Mouse (Mus musculus) adrenal gland, adult 2 months (tissue): ENCODE measurements around the gene Pdk2. TPM values are rescaled to one million over a fixed set of nuclear protein-coding genes. Genes with fewer than 3 reads are reported as not detected.

Source experiments
- DNase-seq: peaks from one replicate; pipeline ENCODE4 v3.0.0; 2021
- polyA plus RNA-seq: library from polyadenylated mRNA; depleted of rRNA; stranded (reverse); fragments of >200 nt; gene quantifications from 2 replicates; pipeline ENCODE4 v1.2.3, GENCODE M21; 2012; rRNA removed
- total RNA-seq, 2 experiments: library from RNA; stranded (reverse); gene quantifications; 2 replicates each; pipeline ENCODE4 v1.2.3; 2021

The Pdk2 gene
- total and polyA plus RNA-seq, 3 experiments, result 92.9 to 114 (median 112) TPM

DNA sequence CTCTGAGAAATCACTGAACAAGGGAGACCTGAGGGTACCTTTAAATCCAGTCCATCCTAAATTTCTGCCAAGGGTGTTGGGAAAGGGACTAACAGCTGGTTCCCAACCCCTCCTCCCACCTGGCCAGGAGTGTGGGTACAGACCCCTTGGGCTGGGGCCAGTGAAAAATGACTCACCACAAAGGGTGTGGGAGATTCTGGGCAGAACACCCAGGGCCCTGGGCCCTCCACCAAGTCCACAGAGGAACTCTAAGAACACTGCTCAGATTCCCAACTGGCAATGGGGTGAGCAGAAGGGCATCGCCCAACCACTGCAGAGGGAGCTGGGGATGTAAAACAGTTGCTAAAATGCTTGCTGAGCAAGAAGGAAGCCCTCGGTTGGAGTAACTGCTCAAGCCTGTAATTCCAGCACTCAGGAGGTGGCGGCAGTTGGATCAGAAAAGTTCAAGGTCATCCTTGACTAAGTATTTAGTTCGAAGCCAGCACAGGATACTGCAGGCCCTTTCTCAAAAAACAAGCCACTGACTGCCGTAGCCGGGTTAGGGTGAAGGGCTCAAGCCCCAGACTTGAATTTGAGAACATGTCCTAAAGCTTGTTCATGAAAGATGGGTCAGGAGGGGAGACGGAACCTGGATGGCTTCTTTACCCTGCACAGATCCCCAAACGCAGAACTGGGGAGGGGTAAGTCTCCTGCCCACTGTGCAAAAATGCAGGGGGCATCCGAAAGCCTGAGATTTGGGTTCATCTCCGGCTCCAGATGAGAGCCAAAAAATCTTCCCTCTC is 52.2 kb downstream of the Pdk2 start:
- peak; percentile 52 for DNase-seq

DNA sequence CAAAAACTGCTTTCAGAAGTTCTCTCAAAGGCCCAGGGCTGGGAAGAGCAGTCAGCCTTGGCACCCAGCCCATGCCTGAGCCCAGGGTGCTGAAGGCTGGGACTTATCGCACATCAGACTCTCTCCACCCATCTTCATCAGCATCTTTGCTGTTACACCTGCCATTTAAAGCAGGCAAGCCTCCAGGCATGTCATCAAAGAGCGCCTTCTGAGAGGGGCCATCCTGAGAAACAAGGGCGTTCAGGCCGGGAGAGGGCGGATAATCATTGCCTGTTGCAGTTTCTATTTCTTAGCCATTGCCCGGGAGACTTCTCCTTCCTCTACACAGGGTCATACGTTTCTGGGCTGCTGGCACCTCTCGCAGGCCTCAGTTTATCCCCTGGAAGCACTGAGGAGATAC is 53.3 kb downstream of the Pdk2 start:
- peak; percentile 49 for DNase-seq

DNA sequence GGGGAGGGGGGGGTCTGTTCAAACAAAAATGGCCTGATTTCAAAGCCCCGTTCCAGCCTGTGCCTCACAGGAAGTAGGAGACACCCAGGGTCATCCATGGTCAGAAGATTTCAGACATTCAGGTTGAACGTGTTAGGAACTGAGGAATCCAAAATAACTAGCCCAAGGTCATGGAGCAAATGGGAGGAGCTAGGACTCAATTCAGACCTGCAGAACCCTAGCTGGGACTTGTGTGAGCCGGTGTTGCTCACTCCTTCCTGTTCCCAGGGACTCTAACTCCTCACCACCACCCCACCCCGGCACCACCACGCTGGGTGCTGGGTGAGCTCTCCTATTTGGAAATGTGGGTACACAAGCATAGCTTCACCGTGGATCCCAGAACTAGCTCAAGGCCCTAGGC is 53.8 kb downstream of the Pdk2 start:
- DNase-seq, result peak; percentile 64

DNA sequence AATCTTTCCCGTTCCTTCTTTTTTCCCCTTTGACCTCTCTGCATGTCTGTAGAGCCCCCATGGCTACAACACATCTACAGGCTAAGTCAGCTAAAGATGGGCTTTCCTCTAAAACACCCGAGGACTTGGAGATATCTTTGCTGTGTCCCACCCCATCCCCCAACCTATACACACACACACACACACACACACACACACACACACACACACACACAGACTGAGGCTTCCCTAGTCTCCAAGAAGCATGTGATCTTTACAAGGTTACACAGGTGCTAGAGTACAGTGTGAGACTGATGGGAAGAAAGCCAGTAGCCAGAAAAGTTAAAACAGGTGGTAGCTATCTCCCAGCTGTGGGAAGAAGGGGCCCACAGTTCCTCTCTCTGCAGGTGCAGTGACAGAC is 54.7 kb downstream of the Pdk2 start:
- DNase-seq, result no peak

DNA sequence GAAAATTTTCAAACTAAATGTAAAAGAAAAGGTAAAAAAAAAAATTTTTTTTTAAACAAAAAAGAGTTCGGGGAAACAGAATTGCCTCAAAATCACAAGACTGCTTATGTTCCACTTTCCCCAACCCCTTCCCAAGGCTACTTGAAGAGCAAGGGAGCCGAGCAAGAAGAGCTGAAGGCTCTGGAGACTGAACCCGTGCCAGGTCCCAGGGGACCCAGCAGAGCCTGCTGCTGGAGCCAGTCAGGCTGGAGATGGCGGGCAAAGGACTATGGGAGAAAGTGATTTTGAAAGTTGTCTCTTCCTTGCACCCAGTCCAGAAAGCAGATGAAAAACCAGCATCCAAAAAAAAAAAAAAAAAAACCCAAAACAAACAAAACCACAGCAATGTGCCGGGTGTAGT is 55.3 kb downstream of the Pdk2 start:
- peak; percentile 34 for DNase-seq

DNA sequence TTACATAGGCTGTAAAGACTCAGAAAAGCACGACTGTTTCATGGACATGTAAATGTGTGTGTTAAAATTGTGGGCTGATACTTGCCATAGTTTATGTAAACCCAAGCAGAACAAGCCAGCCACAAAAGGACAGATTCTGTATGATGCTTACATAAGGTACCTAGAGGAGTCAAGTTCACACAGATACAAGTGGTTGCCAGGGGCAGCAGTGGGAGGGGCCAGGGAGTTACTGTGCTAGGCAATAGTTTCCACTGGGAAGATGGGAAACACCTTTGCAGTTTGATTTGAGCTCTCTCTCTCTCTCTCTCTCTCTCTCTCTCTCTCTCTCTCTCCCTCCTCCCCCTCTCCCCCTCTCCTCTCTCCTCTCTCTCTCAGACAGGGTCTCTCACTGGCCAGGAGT is 56.0 kb downstream of the Pdk2 start:
- DNase-seq, result peak; percentile 12

DNA sequence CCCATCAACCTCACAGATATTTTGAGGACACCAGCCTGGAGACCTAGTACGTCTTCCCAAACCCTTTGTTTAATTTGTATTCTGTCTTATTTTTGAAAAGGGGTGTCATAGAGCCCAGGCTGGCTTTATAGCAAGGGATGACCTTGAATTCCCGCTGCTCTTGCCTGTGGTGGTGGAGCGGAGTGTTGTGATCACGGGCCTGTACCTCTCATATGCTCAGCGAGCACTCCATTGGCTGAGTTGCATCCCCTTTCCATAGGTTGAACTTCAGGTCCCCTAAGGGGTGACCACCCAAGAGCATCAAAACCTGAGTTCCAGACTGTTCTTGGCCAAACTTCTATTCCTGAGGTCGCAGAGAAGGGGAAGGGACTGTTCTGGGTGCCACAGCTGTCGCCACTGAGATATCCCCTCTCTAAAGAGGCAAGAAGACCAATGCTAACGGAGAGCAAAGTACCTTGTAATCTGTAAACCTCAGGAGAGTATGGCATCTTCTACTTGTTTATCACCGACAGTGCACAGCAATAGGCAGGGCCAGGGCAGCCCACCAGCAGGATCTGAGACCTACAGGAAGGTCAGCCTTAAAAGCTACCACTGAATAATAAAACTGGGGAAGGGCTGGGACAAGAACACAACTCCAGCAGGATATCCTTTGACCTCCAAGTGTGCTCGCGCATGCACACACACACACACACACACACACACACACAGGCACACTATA is 61.5 kb downstream of the Pdk2 start:
- DNase-seq, result no peak

DNA sequence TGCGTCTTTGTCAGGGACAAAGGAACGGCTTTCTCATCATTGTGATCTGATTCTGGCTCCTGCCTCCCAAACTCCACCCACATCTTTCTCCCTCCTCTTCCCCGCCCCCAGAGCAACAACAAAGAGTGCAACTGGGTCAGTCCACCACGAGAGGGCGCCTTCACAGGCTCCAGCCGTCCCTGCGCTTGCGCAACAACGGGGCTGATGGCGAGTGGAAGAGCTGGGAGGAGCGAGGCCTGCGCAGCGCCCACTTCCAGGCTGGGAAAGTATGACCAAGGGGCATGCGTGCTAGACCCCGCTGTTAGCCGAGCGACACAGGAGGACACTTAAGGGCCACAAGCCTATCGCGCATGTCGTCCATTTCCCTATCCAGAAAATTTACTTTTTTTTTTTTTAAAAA is 62.2 kb downstream of the Pdk2 start:
- peak; percentile 98 for DNase-seq

DNA sequence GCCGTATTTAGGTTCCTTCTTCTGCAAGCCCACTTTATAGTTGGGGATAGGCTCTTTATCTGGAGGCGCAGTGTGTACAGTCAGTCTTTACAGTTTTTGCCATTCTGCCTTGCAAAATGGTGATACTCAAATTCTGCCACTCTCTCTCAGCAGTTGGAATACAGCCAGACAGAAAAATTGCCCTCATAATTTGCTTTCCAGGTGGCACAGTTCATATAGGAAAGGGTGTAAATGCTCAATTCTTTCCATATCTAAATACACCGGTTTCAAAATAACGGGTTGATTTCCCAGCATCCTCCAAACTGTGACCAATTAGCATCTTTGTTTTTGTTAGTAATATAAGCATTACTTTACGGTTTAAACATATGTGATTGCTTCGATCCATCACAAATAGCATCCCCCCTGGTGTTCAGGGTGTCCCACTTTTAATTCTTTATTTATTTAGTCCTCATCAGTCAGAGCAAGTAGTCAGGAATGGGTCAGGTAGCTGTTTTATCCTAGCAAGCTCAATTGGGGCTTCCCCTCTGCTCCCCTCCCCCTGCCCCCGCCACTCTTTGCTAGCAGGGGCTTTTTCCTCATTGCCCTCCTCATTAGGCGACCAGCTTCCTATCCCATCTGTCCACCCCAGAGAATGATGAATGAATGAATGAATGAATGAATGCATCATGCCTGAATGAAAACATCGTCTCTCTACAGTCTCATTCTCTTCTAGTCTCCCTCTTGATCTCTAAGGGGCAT is 62.8 kb downstream of the Pdk2 start:
- DNase-seq, result peak; percentile 6

Other genes with a start within 250 kb of the Pdk2 start
- gene Col1a1, start 105.1 kb downstream of the Pdk2 start, total RNA-seq, result 10 to 100 TPM; 34.5 to 82.8 TPM
- 40.1 and 42.9 TPM in 2 replicates for gene Col1a1, start 105.1 kb downstream of the Pdk2 start, polyA plus RNA-seq
- gene Hils1, start 73.8 kb downstream of the Pdk2 start, total RNA-seq, result not detected
- gene Hils1, start 73.8 kb downstream of the Pdk2 start, polyA plus RNA-seq, result not detected in 2 replicates
- not detected for gene Sgca, start 65.0 kb downstream of the Pdk2 start, total RNA-seq
- gene Sgca, start 65.0 kb downstream of the Pdk2 start, polyA plus RNA-seq, result 0.79 and 0.95 TPM in 2 replicates
- 100 to 1,000 TPM; 101 to 148 TPM for gene Ppp1r9b, start 50.3 kb downstream of the Pdk2 start, total RNA-seq
- 61.6 and 64.6 TPM in 2 replicates for gene Ppp1r9b, start 50.3 kb downstream of the Pdk2 start, polyA plus RNA-seq
- gene Samd14, start 31.5 kb downstream of the Pdk2 start, total RNA-seq, result 1 to 10 TPM; 2.5 to 4.5 TPM
- gene Samd14, start 31.5 kb downstream of the Pdk2 start, polyA plus RNA-seq, result 12.9 and 13.5 TPM in 2 replicates
- 10 to 100 TPM; 37.8 to 54.0 TPM for gene Itga3, start 35.4 kb upstream of the Pdk2 start, total RNA-seq
- gene Itga3, start 35.4 kb upstream of the Pdk2 start, polyA plus RNA-seq, result 47.2 and 49.0 TPM in 2 replicates
- under 1 TPM in 1 of 2 experiments, not detected in 1; 0.10 TPM for gene Dlx3, start 78.8 kb upstream of the Pdk2 start, total RNA-seq
- 0.03 and 0.07 TPM in 2 replicates for gene Dlx3, start 78.8 kb upstream of the Pdk2 start, polyA plus RNA-seq
- gene Dlx4, start 104.9 kb upstream of the Pdk2 start, total RNA-seq, result under 1 TPM in 1 of 2 experiments, not detected in 1; 0.21 TPM
- 0.17 and 0.25 TPM in 2 replicates for gene Dlx4, start 104.9 kb upstream of the Pdk2 start, polyA plus RNA-seq
- gene Tac4, start 220.2 kb upstream of the Pdk2 start, total RNA-seq, result not detected
- not detected in 2 replicates for gene Tac4, start 220.2 kb upstream of the Pdk2 start, polyA plus RNA-seq